Mouse (Mus musculus) midbrain, embryonic 15.5 days (tissue): ENCODE measurements around the gene Myocos. TPM values are rescaled to one million over a fixed set of nuclear protein-coding genes. Genes with fewer than 3 reads are reported as not detected.
A peak's percentile ranks its signal among the peaks of the same experiment; 100 is the strongest.
"Not testable (repeated sequence)": the region's sequence is repeated elsewhere in the genome, so short reads cannot be mapped to it uniquely, and the experiment has no call there.

Experiments used
- ATAC-seq: fragments of 200-750 bp; cut with Nextera tagmentation; replicated peaks from 2 replicates; pipeline ENCODE4 v1.8.0; 2017; ENCODE audit warnings: moderate TSS enrichment
- H3K27ac ChIP-seq: fragments of 300-500 bp; sonication (generic); 2 replicates; pipeline ENCODE4 v1.5.1; 2015; ENCODE audit warnings: mild to moderate bottlenecking, inconsistent platforms
- H3K27me3 ChIP-seq: fragments of 300-500 bp; sonication (generic); replicated peaks from 2 replicates; pipeline ENCODE4 v1.6.1; 2015; ENCODE audit warnings: inconsistent platforms
- H3K36me3 ChIP-seq: fragments of 300-500 bp; sonication (generic); replicated peaks from 2 replicates; pipeline ENCODE4 v1.6.1; 2015; ENCODE audit warnings: inconsistent platforms
- H3K4me1 ChIP-seq: fragments of 300-500 bp; sonication (generic); 2 replicates; pipeline ENCODE4 v1.6.1; 2015; ENCODE audit warnings: inconsistent platforms
- H3K4me2 ChIP-seq: fragments of 300-500 bp; sonication (generic); 2 replicates; pipeline ENCODE4 v1.6.1; 2015; ENCODE audit warnings: inconsistent platforms, mild to moderate bottlenecking, moderate library complexity
- H3K4me3 ChIP-seq: fragments of 300-500 bp; sonication (generic); 2 replicates; pipeline ENCODE4 v1.5.1; 2015; ENCODE audit warnings: mild to moderate bottlenecking, inconsistent platforms
- H3K9ac ChIP-seq: fragments of 300-500 bp; sonication (generic); 2 replicates; pipeline ENCODE4 v1.6.1; 2015; ENCODE audit warnings: mild to moderate bottlenecking, inconsistent platforms
- H3K9me3 ChIP-seq: fragments of 300-500 bp; sonication (generic); 2 replicates; pipeline ENCODE4 v1.6.1; 2016; ENCODE audit warnings: inconsistent platforms
- WGBS: fragments of 180-500 bp; shearing (Covaris S2); methylation state at CpG from one replicate; pipeline ENCODE4 v1.1.7; 2015; ENCODE audit warnings: mixed read lengths; 5-methylcytosine and 5-hydroxymethylcytosine counted together
- polyA plus RNA-seq: library from polyadenylated mRNA; unstranded; fragments of >200 nt; fragmentation: Nextera tagmentation; extraction: Ambion mirVana; gene quantifications from 2 replicates; pipeline ENCODE4 v1.2.1, GENCODE M21; 2015

Gene Myocos
- polyA plus RNA-seq, 1 experiment from 2014 or later, result not detected

DNA sequence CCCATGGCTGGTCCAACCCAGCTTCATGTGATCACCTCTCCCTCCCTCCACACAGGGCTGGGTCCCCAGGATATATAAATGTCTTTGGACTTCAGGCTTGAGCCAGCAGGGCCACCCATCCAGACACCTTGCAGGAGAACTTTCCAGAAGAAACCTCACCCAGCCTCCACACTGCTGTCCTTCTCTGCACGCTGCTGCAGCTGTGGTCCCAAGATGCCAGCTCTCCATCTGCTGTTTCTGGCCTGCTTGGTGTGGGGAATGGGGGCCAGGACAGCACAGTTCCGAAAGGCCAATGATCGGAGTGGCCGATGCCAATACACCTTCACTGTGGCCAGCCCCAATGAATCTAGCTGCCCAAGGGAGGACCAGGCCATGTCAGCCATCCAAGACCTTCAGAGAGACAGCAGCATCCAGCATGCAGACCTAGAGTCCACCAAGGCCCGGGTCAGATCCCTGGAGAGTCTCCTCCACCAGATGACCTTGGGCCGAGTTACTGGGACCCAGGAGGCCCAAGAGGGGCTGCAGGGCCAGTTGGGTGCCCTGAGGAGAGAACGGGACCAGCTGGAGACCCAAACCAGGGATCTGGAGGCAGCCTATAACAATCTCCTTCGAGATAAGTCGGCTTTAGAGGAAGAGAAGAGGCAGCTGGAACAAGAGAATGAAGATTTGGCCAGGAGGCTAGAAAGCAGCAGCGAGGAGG, 18.8 kb downstream of the Myocos start, which contains the start of gene Myoc:
TSS of gene Myoc (plus strand) at position 105 of the 700 bp plus-strand sequence.
- Histone ChIP-seq H3K36me3 (no peaks in the 10 kb centered on the region), H3K27me3 (no peaks in the 10 kb centered on the region), H3K9me3 (no peaks in the 10 kb centered on the region), H3K27ac (no peak within 1 kb of the TSS), H3K4me3 (no peak within 1 kb of the TSS), H3K4me2 (no peak within 1 kb of the TSS), H3K9ac (no peak within 1 kb of the TSS), H3K4me1 (no peaks in the 10 kb centered on the region)
- no peak for ATAC-seq
- WGBS, result 83% methylated on average over 10 of the region's 10 CpGs

- Histone ChIP-seq H3K4me2 (no peak overlapping the region), H3K27ac (no peak overlapping the region), H3K36me3 (no peaks in the 10 kb centered on the region), H3K27me3 (no peaks in the 10 kb centered on the region), H3K4me1 (no peaks in the 10 kb centered on the region), H3K9me3 (no peaks in the 10 kb centered on the region), H3K4me3 (no peak overlapping the region), H3K9ac (no peak overlapping the region)
- 82% methylated on average over 4 of the region's 4 CpGs for WGBS
- ATAC-seq, result no peak
These were observed 19.5 kb downstream of the Myocos start for GRCm38 (mm10) chr1:162638535-162638934.

DNA sequence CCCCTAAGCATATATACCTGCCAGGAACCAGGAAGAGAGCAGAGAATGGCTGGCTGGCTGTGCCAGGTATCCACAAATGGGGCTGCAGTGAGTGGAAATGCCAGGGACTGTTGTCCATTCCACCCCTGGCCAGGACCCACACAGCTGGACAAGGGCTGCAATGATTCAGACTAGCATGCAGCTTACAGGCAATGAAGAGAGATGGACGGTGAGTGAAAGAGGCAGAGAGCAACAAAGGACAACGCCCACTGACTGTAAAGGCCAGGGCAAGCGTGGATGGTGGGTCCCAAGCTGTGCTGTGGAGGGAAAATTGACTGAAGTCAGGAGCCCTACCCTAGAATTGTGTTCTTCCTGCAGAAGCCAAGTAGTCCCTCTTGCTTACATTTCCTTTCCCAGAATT, 21.5 kb downstream of the Myocos start:
- Histone ChIP-seq H3K4me2 (no peak overlapping the region), H3K36me3 (no peaks in the 10 kb centered on the region), H3K9ac (no peak overlapping the region), H3K4me1 (no peaks in the 10 kb centered on the region), H3K27ac (no peak overlapping the region), H3K4me3 (no peak overlapping the region), H3K27me3 (no peaks in the 10 kb centered on the region), H3K9me3 (no peaks in the 10 kb centered on the region)
- no peak for ATAC-seq
- WGBS, result 70% methylated on average over 3 of the region's 3 CpGs

DNA sequence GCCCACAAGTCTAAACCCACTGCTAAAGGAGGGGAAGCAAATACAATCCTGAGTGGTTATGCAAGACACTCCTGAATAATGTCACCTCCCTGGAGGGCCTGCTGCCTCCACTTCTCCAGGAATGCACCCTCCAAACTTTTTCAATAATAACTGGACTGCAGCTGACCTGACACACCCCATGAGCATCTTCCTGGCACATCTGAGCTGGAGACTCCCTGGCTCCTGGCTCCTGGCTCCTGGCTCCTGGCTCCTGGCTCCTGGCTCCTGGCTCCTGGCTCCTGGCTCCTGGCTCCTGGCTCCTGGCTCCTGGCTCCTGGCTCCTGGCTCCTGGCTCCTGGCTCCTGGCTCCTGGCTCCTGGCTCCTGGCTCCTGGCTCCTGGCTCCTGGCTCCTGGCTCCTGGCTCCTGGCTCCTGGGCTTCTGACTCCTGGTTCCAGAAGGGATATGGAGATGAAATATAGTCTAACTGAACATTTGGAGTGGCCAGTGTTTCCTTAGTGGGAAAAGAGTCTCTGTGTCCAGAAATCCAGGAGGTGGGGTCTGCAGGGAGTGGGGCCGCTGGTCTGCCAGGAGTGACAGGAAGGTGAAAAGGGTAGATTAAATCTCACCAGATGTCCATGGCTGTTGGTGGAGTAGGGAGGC, 22.6 kb downstream of the Myocos start:
- WGBS, result 72% methylated on average over 1 of the region's 1 CpGs
- H3K4me2 ChIP-seq, H3K36me3 ChIP-seq, H3K4me3 ChIP-seq, ATAC-seq, H3K27ac ChIP-seq, H3K4me1 ChIP-seq, H3K9me3 ChIP-seq, H3K9ac ChIP-seq, H3K27me3 ChIP-seq: not testable (repeated sequence)

DNA sequence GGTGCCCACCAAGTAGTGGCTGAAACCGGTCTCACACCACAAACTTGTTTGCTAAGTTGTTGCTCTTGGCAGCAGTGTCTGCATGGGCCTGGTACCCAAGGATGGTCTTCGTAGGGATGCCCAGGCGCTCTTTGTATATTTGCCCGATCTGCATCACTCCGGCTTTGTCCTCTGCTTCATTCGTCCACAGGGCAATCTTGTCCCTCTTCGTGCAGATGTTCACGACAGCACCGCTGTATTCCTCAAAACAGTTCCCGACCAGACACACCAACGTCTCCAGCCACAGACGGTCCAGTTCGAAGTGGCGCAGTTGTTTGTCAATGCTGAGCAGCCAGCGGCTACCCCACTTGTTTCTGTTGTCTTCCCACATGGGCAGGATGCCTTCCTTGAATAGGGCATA, 29.7 kb downstream of the Myocos start:
- H3K36me3 ChIP-seq, H3K27me3 ChIP-seq, H3K9ac ChIP-seq, H3K27ac ChIP-seq, H3K4me3 ChIP-seq, H3K4me1 ChIP-seq, H3K9me3 ChIP-seq, ATAC-seq, H3K4me2 ChIP-seq: not testable (repeated sequence)
- 94% methylated on average over 15 of the region's 15 CpGs for WGBS

DNA sequence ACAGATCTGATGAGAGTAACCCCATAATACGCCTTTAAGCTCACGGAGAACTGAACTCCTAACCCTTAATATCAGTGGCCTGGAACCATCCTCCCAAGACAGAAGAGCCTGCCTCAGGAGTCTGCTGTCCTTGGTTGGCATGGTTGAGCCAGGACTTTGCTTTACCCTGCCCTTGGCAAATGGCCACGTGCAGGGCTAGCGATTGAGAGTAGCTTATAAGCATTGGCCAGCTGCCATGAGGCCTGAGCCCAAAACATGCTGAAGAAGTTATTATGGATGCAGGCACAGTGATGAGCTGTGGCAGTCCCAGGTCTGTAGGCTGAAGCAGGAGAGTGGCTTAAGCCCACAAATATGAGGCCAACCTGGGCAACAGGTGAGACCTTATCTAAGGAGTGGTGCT, 30.2 kb downstream of the Myocos start:
- H3K4me1 ChIP-seq, H3K4me3 ChIP-seq, H3K4me2 ChIP-seq, ATAC-seq, H3K9me3 ChIP-seq, H3K27ac ChIP-seq, H3K36me3 ChIP-seq, H3K27me3 ChIP-seq, H3K9ac ChIP-seq: not testable (repeated sequence)
- 83% methylated on average over 4 of the region's 4 CpGs for whole genome bisulfite sequencing

DNA sequence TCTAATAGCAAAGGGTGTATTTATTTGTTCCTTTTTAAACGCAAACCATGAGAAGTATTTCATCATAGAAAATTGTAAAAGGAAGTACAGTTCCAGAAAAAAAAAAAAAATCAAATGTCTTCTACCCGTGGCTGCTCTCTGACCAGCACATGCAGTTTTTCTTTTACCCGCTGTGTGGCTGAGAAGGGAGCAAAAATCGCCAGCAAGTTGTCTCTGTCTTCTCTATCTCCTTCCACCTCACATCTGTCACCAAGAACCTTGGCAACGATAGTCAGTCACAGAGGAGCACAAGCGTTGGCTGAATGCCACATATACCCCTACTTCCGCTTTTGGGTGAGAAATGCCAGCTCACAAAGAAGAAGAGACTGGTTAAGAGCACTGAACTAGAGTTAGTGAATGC, 32.8 kb downstream of the Myocos start:
- Histone ChIP-seq H3K9ac (no peak overlapping the region), H3K4me1 (0 out of 2 replicates have a peak, but pooled peaks cover 3% of the 10 kb centered on the region), H3K4me2 (no peak overlapping the region), H3K27ac (no peak overlapping the region), H3K9me3 (no peaks in the 10 kb centered on the region), H3K27me3 (no peaks in the 10 kb centered on the region), H3K4me3 (no peak overlapping the region), H3K36me3 (no peaks in the 10 kb centered on the region)
- ATAC-seq, result no peak
- WGBS, result 58% methylated on average over 7 of the region's 7 CpGs

DNA sequence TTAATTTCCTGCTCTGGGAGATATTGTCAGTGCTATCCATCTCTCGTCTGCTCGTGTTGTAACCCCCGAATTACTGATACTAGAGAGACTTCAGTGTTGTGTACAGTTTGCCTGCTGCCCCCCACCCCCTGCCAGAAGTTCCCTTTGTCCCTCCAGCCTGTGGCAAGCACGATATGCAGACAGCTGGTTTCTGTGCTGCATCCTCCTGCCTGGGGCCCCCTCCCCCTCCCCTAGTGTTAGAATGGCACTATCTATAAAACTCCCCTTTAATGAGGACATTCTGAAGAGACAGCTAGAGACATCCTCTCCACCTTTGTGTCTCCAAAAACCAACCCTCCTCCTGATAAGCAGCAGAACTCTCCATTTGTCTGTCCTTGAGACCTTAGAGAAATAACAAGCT, 34.1 kb downstream of the Myocos start:
- H3K4me3 ChIP-seq, result no peak overlapping the region

DNA sequence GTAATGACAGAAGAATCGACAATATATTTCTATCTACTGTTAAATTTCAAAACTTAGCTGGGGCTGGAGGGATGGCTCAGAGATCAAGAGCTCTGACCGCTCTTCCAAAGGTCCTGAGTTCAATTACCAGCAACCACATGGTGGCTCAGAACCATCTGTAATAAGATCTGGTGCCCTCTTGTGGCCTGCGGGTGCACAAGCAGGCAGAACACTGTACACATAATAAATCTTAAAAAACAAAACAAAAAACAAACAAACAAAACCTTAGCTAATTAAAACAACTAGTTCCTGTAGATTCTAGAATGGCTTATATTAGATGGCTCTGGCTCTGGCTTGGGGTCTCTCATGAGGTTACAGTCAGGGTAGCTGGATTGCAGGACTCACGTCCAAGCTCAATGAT, 37.5 kb downstream of the Myocos start:
- Histone ChIP-seq H3K4me2 (no peak overlapping the region), H3K4me1 (0 out of 2 replicates have a peak, but pooled peaks cover 3% of the 10 kb centered on the region), H3K9ac (no peak overlapping the region), H3K27ac (no peak overlapping the region), H3K27me3 (no peaks in the 10 kb centered on the region), H3K9me3 (no peaks in the 10 kb centered on the region), H3K36me3 (no peaks in the 10 kb centered on the region), H3K4me3 (no peak overlapping the region)
- ATAC-seq, result no peak
- WGBS, result 73% methylated on average over 4 of the region's 4 CpGs

More for the DNA sequence above, 34.1 kb downstream of the Myocos start:
- Histone ChIP-seq H3K27me3 (no peaks in the 10 kb centered on the region), H3K27ac (no peak overlapping the region), H3K4me1 (0 out of 2 replicates have a peak, but pooled peaks cover 3% of the 10 kb centered on the region), H3K9me3 (no peaks in the 10 kb centered on the region), H3K9ac (no peak overlapping the region), H3K4me2 (no peak overlapping the region), H3K36me3 (no peaks in the 10 kb centered on the region)
- 39% methylated on average over 4 of the region's 4 CpGs for WGBS
- ATAC-seq, result no peak

GRCm38 (mm10) chr1:162615511-162615910, 42.5 kb downstream of the Myocos start:
- WGBS, result 91% methylated on average over 1 of the region's 1 CpGs
- no peaks in the 10 kb centered on the region for H3K4me1 ChIP-seq
- H3K4me2 ChIP-seq, result no peak overlapping the region
- H3K9me3 ChIP-seq, result no peaks in the 10 kb centered on the region
- no peaks in the 10 kb centered on the region for H3K36me3 ChIP-seq
- ATAC-seq, result peak; percentile 98
- H3K27me3 ChIP-seq, result no peaks in the 10 kb centered on the region
- no peak overlapping the region for H3K27ac ChIP-seq
- H3K9ac ChIP-seq, result no peak overlapping the region
- H3K4me3 ChIP-seq, result no peak overlapping the region

DNA sequence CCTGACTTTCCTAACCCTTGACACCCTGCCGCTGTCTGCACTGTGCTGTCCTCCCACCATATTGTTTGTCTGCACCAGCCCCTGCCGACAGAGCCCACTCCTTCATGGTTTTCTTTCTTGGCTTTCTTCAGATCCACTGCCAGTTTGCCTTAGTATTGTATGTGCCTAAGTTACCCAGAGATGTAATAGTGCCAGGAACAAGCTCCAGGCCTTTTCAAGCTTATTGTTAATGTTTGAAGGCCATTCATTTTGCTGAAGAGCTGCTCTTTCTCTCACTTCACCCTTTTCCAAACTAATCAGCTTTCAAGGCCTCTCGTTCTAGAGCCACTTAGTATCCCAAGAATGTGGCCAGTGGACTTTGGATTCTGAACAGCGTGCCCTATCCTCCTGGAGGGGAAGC, 46.8 kb downstream of the Myocos start:
- H3K27me3 ChIP-seq, result no peaks in the 10 kb centered on the region
- no peak overlapping the region for H3K27ac ChIP-seq
- H3K4me2 ChIP-seq, result no peak overlapping the region
- H3K4me1 ChIP-seq, result no peaks in the 10 kb centered on the region; the same call in 1 of the 2 replicates
- H3K4me3 ChIP-seq, result no peak overlapping the region
- no peaks in the 10 kb centered on the region for H3K9me3 ChIP-seq
- no peak for ATAC-seq
- no peak overlapping the region for H3K9ac ChIP-seq
- WGBS, result 38% methylated on average over 4 of the region's 4 CpGs
- H3K36me3 ChIP-seq, result no peaks in the 10 kb centered on the region

- Histone ChIP-seq H3K4me2 (no peak overlapping the region), H3K36me3 (no peaks in the 10 kb centered on the region), H3K9me3 (no peaks in the 10 kb centered on the region), H3K9ac (no peak overlapping the region), H3K27ac (no peak overlapping the region), H3K4me1 (no peaks in the 10 kb centered on the region; the same call in 1 of the 2 replicates), H3K27me3 (no peaks in the 10 kb centered on the region), H3K4me3 (no peak overlapping the region)
- ATAC-seq, result no peak
- 30% methylated on average over 9 of the region's 9 CpGs for WGBS
These were observed 48.3 kb downstream of the Myocos start for GRCm38 (mm10) chr1:162609633-162610250.
